Mouse (Mus musculus): ENCODE results near the gene Lsm8. TPM values are rescaled to one million over a fixed set of nuclear protein-coding genes. Genes with fewer than 3 reads are reported as not detected.

Gene Lsm8
- total and polyA plus RNA-seq, 2 experiments from 2014 or later: 36.5 to 86.5 TPM

- no peak for TF ChIP-seq CTCF (IDR thresholded peaks at IDR 0.05; ENCODE audit: low read depth)
- Histone ChIP-seq H3K4me2 (ENCODE audit: low read depth, low read length) (no peak overlapping the region), H3K27me3 (ENCODE audit: insufficient read depth, low read length) (no peaks in the 10 kb centered on the region), H3K9ac (replicated peaks; ENCODE audit: low read length) (no peak overlapping the region), H3K36me3 (ENCODE audit: insufficient read depth, low read length) (no peaks in the 10 kb centered on the region), H3K9me3 (ENCODE audit: low read length) (no peaks in the 10 kb centered on the region), H3K4me3 (ENCODE audit: low read length) (no peak overlapping the region), H3K4me1 (ENCODE audit: insufficient read depth, low read length) (no peaks in the 10 kb centered on the region), H3K27ac (no peak overlapping the region)
- 71% methylated on average over 2 of the region's 2 CpGs for WGBS
- DNase-seq (ENCODE audit: low spot score): no peak
- ATAC-seq: no peak
Measured at GRCm38 (mm10) chr6:18889030-18889429, 40.7 kb downstream of the Lsm8 start.

- no peak overlapping the region for H3K27ac ChIP-seq
Measured at GRCm38 (mm10) chr6:18894142-18894541, 45.8 kb downstream of the Lsm8 start.

More at GRCm38 (mm10) chr6:18894142-18894541, 45.8 kb downstream of the Lsm8 start:
- Histone ChIP-seq H3K9me3 (ENCODE audit: low read length) (no peaks in the 10 kb centered on the region), H3K36me3 (ENCODE audit: insufficient read depth, low read length) (no peaks in the 10 kb centered on the region), H3K4me3 (ENCODE audit: low read length) (no peak overlapping the region), H3K4me2 (ENCODE audit: low read depth, low read length) (no peak overlapping the region), H3K9ac (replicated peaks; ENCODE audit: low read length) (no peak overlapping the region), H3K4me1 (ENCODE audit: insufficient read depth, low read length) (no peaks in the 10 kb centered on the region), H3K27me3 (ENCODE audit: insufficient read depth, low read length) (no peaks in the 10 kb centered on the region)
- no peak for TF ChIP-seq CTCF (IDR thresholded peaks at IDR 0.05; ENCODE audit: low read depth)
- DNase-seq (ENCODE audit: low spot score): no peak
- ATAC-seq: no peak

Other genes with a start within 250 kb of the Lsm8 start
- gene Ankrd7, start 17.7 kb downstream of the Lsm8 start, total RNA-seq (2014; rRNA removed): not detected in 2 replicates
- not detected in 2 replicates for gene Ankrd7, start 17.7 kb downstream of the Lsm8 start, polyA plus RNA-seq (2015; fragmentation: Nextera tagmentation; extraction: Ambion mirVana)